Mouse (Mus musculus): ENCODE measurements around the gene Fbxo8.

GRCm38 (mm10) chr8:56639277-56639676 lies 88.4 kb downstream of the Fbxo8 start:
- TF ChIP-seq GATA1 (IDR thresholded peaks at IDR 0.05; ENCODE audit: borderline replicate concordance, low read length) (no peak), FLI1 (IDR thresholded peaks at IDR 0.05; ENCODE audit: low read length) (no peak)

All from megakaryocyte, embryonic 14.5 days (primary cell).